Mouse (Mus musculus) frontal cortex, postnatal 25 days (tissue): ENCODE measurements around the gene Mocs1.

ENCODE experiments used
- DNase-seq, 2 experiments: peaks; one replicate each; pipeline ENCODE4 v3.0.0; 2022; ENCODE audit warnings: low spot score in 2 of 2

Mocs1 gene

DNA sequence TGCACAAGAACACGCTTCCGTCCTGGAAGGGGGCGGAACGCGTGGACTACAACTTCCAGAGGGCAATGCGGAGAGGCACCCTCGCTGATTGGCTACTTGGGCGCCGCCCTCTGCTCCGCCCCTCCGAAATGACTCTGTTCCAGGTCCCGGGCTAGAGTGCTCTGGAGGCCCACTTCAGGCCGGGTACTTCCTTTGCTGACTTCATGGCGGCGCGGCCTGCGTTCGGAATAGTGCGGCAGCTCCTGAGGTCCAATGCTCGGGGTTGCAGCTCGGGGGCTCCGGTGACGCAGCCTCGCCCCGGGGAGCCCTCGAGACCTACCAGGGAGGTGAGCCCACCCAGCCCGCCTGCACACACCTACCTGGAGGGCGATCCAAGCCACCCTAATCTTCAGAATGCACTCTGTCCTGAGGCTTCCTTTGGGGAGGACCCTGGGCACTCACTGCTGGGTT is at the start of gene Mocs1:
TSS of gene Mocs1 (plus strand) at position 124 of the 450 bp plus-strand sequence.
- DNase-seq = peak; percentile 83 to 86

GRCm38 (mm10) chr17:49379645-49380044 is 48.5 kb upstream of the Mocs1 start:
- DNase-seq = no peak

- no peak for DNase-seq
Measured at GRCm38 (mm10) chr17:49384217-49384943, 43.8 kb upstream of the Mocs1 start.

DNA sequence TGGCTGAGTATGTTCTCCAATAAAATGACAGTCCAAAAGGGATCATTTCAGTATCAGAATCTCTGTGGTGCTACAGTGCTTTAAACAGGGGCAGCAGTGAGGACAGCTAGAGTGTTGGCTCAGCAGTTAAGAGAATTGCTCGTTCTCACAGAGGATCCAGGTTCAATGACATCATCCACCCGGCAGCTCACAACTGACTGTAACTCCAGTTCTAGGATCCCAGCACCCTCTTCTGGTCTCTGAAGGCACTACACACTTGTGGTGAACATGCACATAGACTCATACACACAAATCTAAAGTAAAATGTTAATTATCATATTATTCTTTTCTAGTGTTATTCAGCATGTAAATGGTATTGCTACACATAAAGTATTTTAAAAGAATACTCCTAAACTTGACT is 40.4 kb upstream of the Mocs1 start:
- no peak for DNase-seq

- DNase-seq = no peak
Measured at GRCm38 (mm10) chr17:49392751-49393150, 35.4 kb upstream of the Mocs1 start.

DNA sequence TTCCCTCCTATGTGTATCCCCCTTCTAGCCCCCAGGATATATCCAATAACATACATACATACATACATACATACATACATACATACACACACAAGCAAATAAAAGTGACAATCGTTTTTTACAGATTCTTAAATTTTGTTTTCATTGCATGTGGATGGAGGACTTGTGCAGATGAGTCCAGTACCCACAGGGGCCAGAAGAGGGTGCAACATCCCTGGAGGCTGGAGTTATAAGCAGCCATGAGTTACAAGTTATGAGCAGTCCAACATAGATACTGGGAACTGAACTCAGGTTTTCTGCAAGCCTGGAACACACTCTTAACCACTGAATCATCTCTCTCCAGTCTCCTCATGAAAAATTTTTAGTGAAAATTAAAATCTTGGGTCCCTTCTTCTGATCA is 33.3 kb upstream of the Mocs1 start:
- peak in 1 of 2 experiments; percentile 12 for DNase-seq

DNA sequence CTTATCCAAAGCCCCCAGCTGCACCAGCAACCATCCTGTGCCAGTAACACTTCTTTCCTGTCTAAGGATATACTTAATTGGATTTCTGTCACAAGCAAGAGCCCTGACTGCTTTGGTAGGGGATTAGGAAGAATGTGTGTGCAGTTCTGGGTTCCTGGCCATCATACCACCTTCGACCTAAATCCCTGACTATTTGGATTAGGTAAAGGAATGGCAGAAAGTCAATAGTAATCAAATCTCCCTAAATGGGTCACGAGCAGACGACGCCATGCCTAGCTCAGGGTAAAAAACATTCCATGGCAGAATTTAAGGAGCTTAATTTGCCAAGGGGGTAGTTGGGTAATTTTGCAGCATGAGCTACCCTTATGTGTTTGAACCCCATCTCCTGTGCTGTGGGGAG is 28.6 kb upstream of the Mocs1 start:
- no peak for DNase-seq

GRCm38 (mm10) chr17:49400130-49400529 is 28.0 kb upstream of the Mocs1 start:
- DNase-seq = peak; percentile 85

DNA sequence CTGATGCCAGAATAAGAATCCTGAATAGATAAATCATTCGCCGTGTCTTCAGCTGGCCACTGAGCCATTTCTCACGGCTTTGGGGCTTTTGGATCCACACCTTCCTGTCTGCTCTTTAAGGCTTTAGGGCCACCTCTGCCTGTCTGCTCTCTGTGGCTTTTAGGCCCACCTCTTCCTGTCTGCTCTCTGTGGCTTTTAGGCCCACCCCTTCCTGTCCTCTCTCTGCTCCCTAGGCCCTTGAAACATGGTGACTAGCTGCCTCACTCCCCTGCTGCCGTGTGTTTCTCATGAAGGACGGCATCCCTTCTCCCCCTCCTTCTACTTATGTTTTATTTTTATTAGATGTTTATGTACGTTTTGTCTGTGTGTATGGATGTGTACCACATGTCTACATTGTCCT is 25.0 kb upstream of the Mocs1 start:
- DNase-seq = no peak

DNA sequence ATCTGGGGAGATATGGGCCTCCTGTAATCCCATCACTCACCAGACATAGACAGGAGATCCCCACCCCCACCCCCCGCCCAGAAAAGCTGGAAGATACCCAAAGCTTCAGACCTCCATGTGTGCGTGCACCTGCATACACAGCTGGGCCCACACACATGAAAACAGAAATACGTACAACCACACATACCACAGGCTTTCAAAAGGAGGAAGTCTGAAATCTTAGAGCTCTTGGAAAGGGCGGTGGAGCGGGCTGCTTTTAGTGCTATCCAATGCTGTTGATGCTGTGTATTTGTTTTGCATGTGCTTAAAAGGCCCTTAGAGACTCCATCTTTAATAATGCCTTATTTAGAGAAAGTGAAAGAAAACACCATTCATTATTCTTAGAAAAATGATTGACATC is 22.2 kb upstream of the Mocs1 start:
- DNase-seq = no peak

GRCm38 (mm10) chr17:49412974-49413373 is 15.2 kb upstream of the Mocs1 start:
- DNase-seq = no peak

DNA sequence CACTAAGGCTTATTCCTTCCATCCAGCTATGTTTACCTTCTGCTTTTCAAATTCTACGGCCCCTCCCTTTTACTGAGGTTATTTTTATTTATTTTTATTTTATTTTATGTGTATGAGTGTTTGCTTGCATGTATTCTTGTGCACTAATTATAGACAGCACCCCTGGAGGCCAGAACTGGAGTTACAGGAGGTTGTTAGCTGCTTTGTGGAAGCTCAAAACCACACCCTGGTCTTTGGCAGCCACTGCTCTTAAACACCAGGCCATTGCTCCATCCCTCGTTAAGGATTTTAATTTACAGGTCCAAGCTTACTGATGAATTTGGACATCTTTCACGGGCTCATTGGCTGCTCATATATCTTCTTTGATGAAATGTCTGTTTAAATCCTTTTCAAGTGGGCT is 14.6 kb upstream of the Mocs1 start:
- no peak for DNase-seq

DNA sequence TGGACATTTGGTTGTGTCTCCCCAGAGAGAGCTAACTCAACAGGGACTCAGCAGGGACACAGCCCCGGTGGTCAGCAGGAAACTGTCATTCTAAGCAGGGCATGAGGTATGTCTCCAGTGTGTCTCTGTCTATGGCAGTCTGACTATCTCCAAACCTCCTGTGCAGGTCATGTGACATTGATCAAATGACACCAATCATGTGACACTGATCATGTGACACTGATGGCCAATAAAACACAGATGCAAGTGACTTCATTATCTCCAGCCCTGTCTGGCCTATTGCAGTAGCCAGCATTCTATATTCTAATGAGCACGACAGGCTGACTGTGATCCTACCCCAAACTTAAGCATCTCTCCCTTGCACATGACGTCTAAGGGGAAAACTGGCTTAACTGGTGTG is 11.9 kb upstream of the Mocs1 start:
- no peak for DNase-seq

- no peak for DNase-seq
Measured at GRCm38 (mm10) chr17:49419813-49420212, 8.3 kb upstream of the Mocs1 start.

GRCm38 (mm10) chr17:49422286-49423066 is 5.7 kb upstream of the Mocs1 start:
- no peak for DNase-seq

GRCm38 (mm10) chr17:49423067-49423325 is 5.2 kb upstream of the Mocs1 start:
- DNase-seq = no peak

GRCm38 (mm10) chr17:49423872-49424271 is 4.3 kb upstream of the Mocs1 start:
- DNase-seq = no peak

DNA sequence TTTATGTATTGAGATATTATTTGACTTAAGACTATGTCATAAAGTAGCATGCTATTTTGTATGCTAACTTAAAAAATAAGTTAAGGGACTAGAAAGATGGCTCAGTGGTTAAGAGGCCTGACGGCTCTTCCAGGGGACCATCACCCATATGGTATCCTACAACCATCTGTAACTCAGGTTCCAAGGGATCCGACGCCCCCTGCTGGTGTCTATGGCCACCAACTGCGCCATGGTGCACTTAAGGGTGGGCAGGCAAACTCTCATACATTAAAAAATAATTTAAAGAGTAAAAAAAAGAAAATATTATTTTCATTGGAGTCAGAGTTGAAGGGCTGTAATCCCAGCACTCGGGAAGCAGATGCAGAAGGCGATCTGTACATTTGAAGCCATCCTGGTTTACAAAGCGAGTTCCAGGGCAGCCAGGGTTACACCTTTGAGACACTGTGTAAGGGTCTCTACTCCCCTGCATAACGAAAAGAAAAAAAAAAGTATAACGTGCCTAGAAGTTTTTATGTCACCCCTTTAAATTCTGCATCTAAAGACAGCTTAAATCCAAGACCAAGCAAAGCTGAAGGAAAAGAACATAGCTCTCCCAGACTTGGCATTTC is 427 bp upstream of the Mocs1 start:
- DNase-seq = no peak

- DNase-seq = no peak
Measured at GRCm38 (mm10) chr17:49428751-49429415, 721 bp downstream of the Mocs1 start.

DNA sequence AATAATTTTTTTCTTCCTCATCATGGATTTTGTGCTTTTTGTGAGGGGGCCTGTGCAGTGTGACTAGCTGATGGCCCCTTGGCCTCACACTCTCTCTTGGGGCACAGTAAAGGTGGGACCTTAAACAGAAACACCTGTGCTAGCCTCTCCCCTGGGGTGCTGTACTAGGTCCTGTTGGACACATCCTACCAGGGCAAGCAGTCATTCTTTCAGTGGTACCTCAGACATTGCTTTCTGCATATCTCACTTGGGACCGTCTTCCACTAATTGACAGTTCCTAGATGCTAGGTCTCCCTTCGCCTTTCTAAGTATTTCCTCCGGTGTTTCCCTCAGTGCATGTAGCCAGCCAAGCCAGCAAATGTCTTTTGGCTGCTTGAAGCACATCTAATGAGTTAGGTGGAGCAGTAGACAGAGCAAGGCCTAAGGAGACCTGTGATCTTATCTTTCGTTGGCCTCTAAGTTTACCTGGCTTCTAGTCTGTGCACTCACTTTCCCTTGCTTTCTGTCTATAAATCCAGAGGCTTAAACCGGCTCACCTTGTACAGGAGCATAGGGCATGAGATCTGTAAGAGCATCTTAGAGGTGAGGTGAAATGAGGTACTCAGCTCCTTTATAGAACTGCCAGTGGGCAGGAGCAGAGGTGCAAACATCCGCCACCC is 1.4 kb downstream of the Mocs1 start:
- DNase-seq = no peak

GRCm38 (mm10) chr17:49430136-49430535 is 2.0 kb downstream of the Mocs1 start:
- no peak for DNase-seq

- DNase-seq = no peak
Measured at GRCm38 (mm10) chr17:49431176-49431575, 3.0 kb downstream of the Mocs1 start.
